Mouse (Mus musculus) midbrain, postnatal 0 days (tissue): ENCODE measurements around the gene Cdh23. TPM values are rescaled to one million over a fixed set of nuclear protein-coding genes. Genes with fewer than 3 reads are reported as not detected.

Experiments used
- ATAC-seq: fragments of 200-750 bp; cut with Nextera tagmentation; 2 replicates; pipeline ENCODE4 v1.8.0; 2017; ENCODE audit warnings: moderate number of reproducible peaks, mild to moderate bottlenecking, moderate TSS enrichment, moderate library complexity; ENCODE audit not compliant: low FRiP score
- DNase-seq: peaks from one replicate; pipeline ENCODE4 v3.0.0-alpha.2; 2015; ENCODE audit warnings: low spot score
- H3K27ac ChIP-seq: fragments of 300-500 bp; sonication (generic); 2 replicates; pipeline ENCODE4 v1.5.1; 2014; ENCODE audit warnings: low read depth, mild to moderate bottlenecking, low read length, mixed read lengths
- H3K27me3 ChIP-seq: fragments of 300-500 bp; sonication (generic); 2 replicates; pipeline ENCODE4 v1.6.1; 2014; ENCODE audit warnings: low read length, control low read depth, mixed read lengths; ENCODE audit not compliant: insufficient read depth
- H3K36me3 ChIP-seq: fragments of 300-500 bp; sonication (generic); 2 replicates; pipeline ENCODE4 v1.6.1; 2014; ENCODE audit warnings: low read length, control low read depth, mixed read lengths; ENCODE audit not compliant: insufficient read depth
- H3K4me1 ChIP-seq: fragments of 300-500 bp; sonication (generic); 2 replicates; pipeline ENCODE4 v1.6.1; 2014; ENCODE audit warnings: mild to moderate bottlenecking, control low read depth, antibody characterized with exemption, low read length, mixed read lengths; ENCODE audit not compliant: insufficient read depth
- H3K4me2 ChIP-seq: fragments of 300-500 bp; sonication (generic); 2 replicates; pipeline ENCODE4 v1.6.1; 2014; ENCODE audit warnings: low read depth, mild to moderate bottlenecking, low read length, mixed read lengths; ENCODE audit not compliant: poor library complexity, severe bottlenecking
- H3K4me3 ChIP-seq: fragments of 300-500 bp; sonication (generic); 2 replicates; pipeline ENCODE4 v1.5.1; 2014; ENCODE audit warnings: low read depth, mild to moderate bottlenecking, low read length, moderate library complexity
- H3K9ac ChIP-seq: fragments of 300-500 bp; sonication (generic); replicated peaks from 2 replicates; pipeline ENCODE4 v1.6.1; 2014; ENCODE audit warnings: mild to moderate bottlenecking, low read length, moderate library complexity, mixed read lengths; ENCODE audit not compliant: poor library complexity, severe bottlenecking
- H3K9me3 ChIP-seq: fragments of 300-500 bp; sonication (generic); 2 replicates; pipeline ENCODE4 v1.6.1; 2016; ENCODE audit warnings: low read length, control low read depth
- CTCF ChIP-seq: IDR thresholded peaks from 2 replicates; pipeline ENCODE4 v1.5.1; 2016; ENCODE audit warnings: antibody characterized with exemption, mild to moderate bottlenecking
- WGBS: fragments of 180-500 bp; shearing (Covaris S2); extraction: QIAGEN DNeasy Blood & Tissue Kit; methylation state at CpG from one replicate; pipeline ENCODE4 v1.1.7; 2014; 5-methylcytosine and 5-hydroxymethylcytosine counted together
- polyA plus RNA-seq: library from polyadenylated mRNA; unstranded; fragments of >200 nt; fragmentation: Nextera tagmentation; extraction: Ambion mirVana; gene quantifications from 2 replicates; pipeline ENCODE4 v1.2.1, GENCODE M21; 2015
- total RNA-seq: library from RNA; depleted of rRNA; stranded (reverse); fragments of >200 nt; gene quantifications from 2 replicates; pipeline ENCODE4 v1.2.3, GENCODE M21; 2014

Cdh23 gene
- total and polyA plus RNA-seq, 2 experiments from 2014 or later: 4.8 to 20.8 TPM

- H3K4me2 ChIP-seq: no peak overlapping the region
- H3K4me3 ChIP-seq: no peak overlapping the region
- H3K27ac ChIP-seq: no peak overlapping the region
- H3K27me3 ChIP-seq: 0 out of 2 replicates have a peak, but pooled peaks cover 4% of the 10 kb centered on the region
- H3K36me3 ChIP-seq: no peaks in the 10 kb centered on the region
- H3K4me1 ChIP-seq: no peaks in the 10 kb centered on the region
- ATAC-seq: no peak
- H3K9ac ChIP-seq: no peak overlapping the region
- WGBS: 64% methylated on average over 9 of the region's 9 CpGs
- no peak for DNase-seq
- no peak for TF ChIP-seq CTCF
- no peaks in the 10 kb centered on the region for H3K9me3 ChIP-seq
Measured at GRCm38 (mm10) chr10:60389447-60389865, 306.8 kb downstream of the Cdh23 start.

DNA sequence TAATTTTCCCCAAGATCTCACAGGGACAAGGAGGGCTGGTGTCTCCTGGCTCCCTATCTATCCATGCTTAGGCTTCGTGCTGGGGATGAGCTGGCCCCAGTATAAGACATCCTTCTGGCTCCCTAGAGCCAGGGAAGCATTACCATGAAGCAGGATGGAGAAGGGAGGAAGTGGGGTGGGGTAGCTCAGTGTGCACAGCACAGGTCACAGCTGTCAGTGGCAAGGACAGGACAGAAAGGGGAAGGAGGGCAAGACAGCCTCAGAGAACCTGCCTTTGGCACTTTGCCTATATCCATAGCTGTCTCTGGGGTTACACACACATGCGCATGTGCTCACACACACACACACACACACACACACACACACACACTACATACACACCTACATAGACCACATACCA, 308.0 kb downstream of the Cdh23 start:
- WGBS: 78% methylated on average over 2 of the region's 2 CpGs
- no peak for DNase-seq
- Histone ChIP-seq H3K27ac (no peak overlapping the region), H3K27me3 (0 out of 2 replicates have a peak, but pooled peaks cover 4% of the 10 kb centered on the region), H3K9me3 (no peaks in the 10 kb centered on the region), H3K36me3 (no peaks in the 10 kb centered on the region), H3K4me2 (no peak overlapping the region), H3K4me3 (no peak overlapping the region), H3K9ac (no peak overlapping the region), H3K4me1 (no peaks in the 10 kb centered on the region)
- ATAC-seq: no peak
- no peak for TF ChIP-seq CTCF

DNA sequence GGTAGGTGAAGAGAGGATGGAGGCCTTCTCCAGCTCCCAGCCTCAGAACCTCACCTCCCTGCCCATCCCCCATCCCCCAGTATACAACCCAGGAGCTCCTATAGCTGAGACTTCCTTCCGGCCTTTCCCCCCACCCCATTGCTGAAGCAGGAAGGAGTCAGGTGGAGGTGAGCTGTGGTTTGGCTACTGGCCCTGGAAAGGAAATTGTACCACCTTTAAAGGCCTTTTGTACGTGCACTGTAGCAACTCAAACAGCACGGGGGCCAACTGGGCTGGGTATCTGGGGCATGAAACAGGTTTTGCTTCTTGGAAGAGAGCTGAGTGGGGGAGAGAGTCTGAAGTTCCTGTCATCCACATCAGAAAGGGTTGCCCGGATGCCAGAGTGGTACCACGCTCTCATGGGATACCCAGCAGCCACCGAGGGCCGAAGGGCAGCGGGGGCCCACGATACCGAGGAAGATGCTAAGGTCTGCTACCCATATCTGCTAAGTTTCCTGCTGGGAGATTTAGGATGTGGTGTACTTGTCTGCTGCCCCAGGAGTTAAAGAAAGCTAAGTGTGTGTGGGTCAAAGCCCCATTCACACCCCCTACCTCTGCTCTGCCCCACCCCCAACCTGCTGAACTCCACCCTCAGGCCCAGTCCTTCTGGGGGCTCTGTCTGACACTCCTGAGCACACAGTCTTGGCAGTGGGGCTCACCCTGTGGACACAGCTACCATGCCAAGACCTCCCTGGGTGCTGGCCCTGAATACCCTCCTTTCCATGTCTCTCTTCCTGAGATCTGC, 315.0 kb downstream of the Cdh23 start:
- Histone ChIP-seq H3K27me3 (0 out of 2 replicates have a peak, but pooled peaks cover 4% of the 10 kb centered on the region), H3K27ac (no peak overlapping the region), H3K4me1 (no peaks in the 10 kb centered on the region), H3K36me3 (no peaks in the 10 kb centered on the region), H3K4me2 (no peak overlapping the region), H3K9ac (0 out of 2 replicates have a peak overlapping the region, but pooled peaks have one; percentile 19), H3K4me3 (no peak overlapping the region), H3K9me3 (no peaks in the 10 kb centered on the region)
- no peak for DNase-seq
- TF ChIP-seq CTCF: no peak
- no peak for ATAC-seq
- WGBS: 84% methylated on average over 10 of the region's 10 CpGs

GRCm38 (mm10) chr10:60380229-60380628, 316.1 kb downstream of the Cdh23 start:
- Histone ChIP-seq H3K4me3 (no peak overlapping the region), H3K4me1 (no peaks in the 10 kb centered on the region), H3K36me3 (no peaks in the 10 kb centered on the region), H3K27me3 (0 out of 2 replicates have a peak, but pooled peaks cover 3% of the 10 kb centered on the region), H3K9me3 (no peaks in the 10 kb centered on the region), H3K9ac (no peak overlapping the region), H3K4me2 (no peak overlapping the region), H3K27ac (no peak overlapping the region)
- DNase-seq: no peak
- WGBS: 70% methylated on average over 3 of the region's 3 CpGs
- no peak for ATAC-seq
- no peak for TF ChIP-seq CTCF

GRCm38 (mm10) chr10:60379419-60379957, 316.8 kb downstream of the Cdh23 start:
- no peak for ATAC-seq
- Histone ChIP-seq H3K9ac (no peak overlapping the region), H3K4me1 (no peaks in the 10 kb centered on the region), H3K9me3 (no peaks in the 10 kb centered on the region), H3K4me2 (no peak overlapping the region), H3K4me3 (no peak overlapping the region), H3K27ac (no peak overlapping the region), H3K36me3 (no peaks in the 10 kb centered on the region), H3K27me3 (no peaks in the 10 kb centered on the region)
- no peak for DNase-seq
- no peak for TF ChIP-seq CTCF
- WGBS: 73% methylated on average over 9 of the region's 9 CpGs

GRCm38 (mm10) chr10:60376704-60377103, 319.6 kb downstream of the Cdh23 start:
- H3K27ac ChIP-seq: no peak overlapping the region
- no peaks in the 10 kb centered on the region for H3K4me1 ChIP-seq
- no peak overlapping the region for H3K9ac ChIP-seq
- H3K4me2 ChIP-seq: no peak overlapping the region
- DNase-seq (no peak), ATAC-seq (no peak)
- 90% methylated on average over 16 of the region's 16 CpGs for WGBS
- no peaks in the 10 kb centered on the region for H3K36me3 ChIP-seq
- TF ChIP-seq CTCF: no peak
- no peaks in the 10 kb centered on the region for H3K9me3 ChIP-seq
- H3K27me3 ChIP-seq: no peaks in the 10 kb centered on the region
- no peak overlapping the region for H3K4me3 ChIP-seq
